Mouse (Mus musculus): ENCODE results near the gene Srp68. TPM values are rescaled to one million over a fixed set of nuclear protein-coding genes. Genes with fewer than 3 reads are reported as not detected.

Gene Srp68
- polyA plus RNA-seq, 1 experiment from 2014 or later: 88.4 TPM

GRCm38 (mm10) chr11:116215181-116215580, 58.8 kb downstream of the Srp68 start:
- no peak overlapping the region for H3K27ac ChIP-seq (ENCODE audit: low read depth, low read length)
- no peaks in the 10 kb centered on the region for H3K27me3 ChIP-seq (replicated peaks; ENCODE audit: control insufficient read depth, insufficient read depth, low read length)
- peaks cover 17% of the 10 kb centered on the region for H3K4me1 ChIP-seq (replicated peaks; ENCODE audit: control insufficient read depth, insufficient read depth, low read length)
- ATAC-seq (replicated peaks; ENCODE audit: low FRiP score) (no peak), DNase-seq (ENCODE audit: low spot score) (no peak)
- no peak overlapping the region for H3K4me3 ChIP-seq (ENCODE audit: low read depth, low read length)
- no peak overlapping the region for H3K4me2 ChIP-seq
- no peaks in the 10 kb centered on the region for H3K9me3 ChIP-seq (ENCODE audit: control insufficient read depth, low read length)
- H3K9ac ChIP-seq (ENCODE audit: low read depth, low read length): no peak overlapping the region
- H3K36me3 ChIP-seq (ENCODE audit: control insufficient read depth, insufficient read depth, low read length): no peaks in the 10 kb centered on the region
- 77% methylated on average over 7 of the region's 7 CpGs for WGBS

DNA sequence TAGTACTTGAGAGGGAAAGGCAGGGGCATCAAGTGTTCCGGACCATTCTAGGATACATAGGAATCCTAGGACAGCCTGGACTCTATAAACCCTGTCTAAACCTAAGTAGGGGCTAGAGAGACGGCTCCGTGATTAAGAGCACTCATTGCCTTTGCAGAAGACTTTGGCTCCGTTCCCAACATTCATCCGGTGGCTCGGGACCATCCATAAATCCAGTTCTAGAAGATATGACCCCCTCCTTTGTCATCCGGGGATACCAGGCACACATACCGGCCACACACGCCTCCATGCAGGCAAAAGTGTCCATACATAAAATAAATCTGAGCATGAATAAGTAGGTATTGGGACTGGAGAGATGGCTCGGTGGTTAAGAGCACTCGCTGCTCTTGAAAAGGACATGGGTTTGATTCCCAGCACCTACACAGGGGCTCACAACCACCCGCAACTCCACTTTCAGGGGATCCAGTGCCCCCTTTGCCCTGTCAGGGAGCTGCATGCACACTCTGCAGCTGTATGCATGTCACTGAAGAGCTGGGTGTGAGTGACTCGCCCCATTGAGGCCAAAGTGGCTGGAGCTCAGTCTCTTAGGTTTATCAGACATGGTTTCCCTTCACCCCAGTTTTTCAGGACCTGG, 60.0 kb downstream of the Srp68 start:
- no peak for ATAC-seq (replicated peaks; ENCODE audit: low FRiP score)
- DNase-seq (ENCODE audit: low spot score): no peak
- no peak overlapping the region for H3K9ac ChIP-seq (ENCODE audit: low read depth, low read length)
- H3K9me3 ChIP-seq (ENCODE audit: control insufficient read depth, low read length): no peaks in the 10 kb centered on the region
- no peak overlapping the region for H3K4me2 ChIP-seq
- no peak overlapping the region for H3K27ac ChIP-seq (ENCODE audit: low read depth, low read length)
- H3K36me3 ChIP-seq (ENCODE audit: control insufficient read depth, insufficient read depth, low read length): no peaks in the 10 kb centered on the region
- WGBS: 91% methylated on average over 13 of the region's 13 CpGs
- no peaks in the 10 kb centered on the region for H3K27me3 ChIP-seq (replicated peaks; ENCODE audit: control insufficient read depth, insufficient read depth, low read length)
- no peak overlapping the region for H3K4me3 ChIP-seq (ENCODE audit: low read depth, low read length)
- peaks cover 10% of the 10 kb centered on the region for H3K4me1 ChIP-seq (replicated peaks; ENCODE audit: control insufficient read depth, insufficient read depth, low read length)

GRCm38 (mm10) chr11:116212847-116213246, 61.2 kb downstream of the Srp68 start:
- Histone ChIP-seq H3K27me3 (replicated peaks; ENCODE audit: control insufficient read depth, insufficient read depth, low read length) (no peaks in the 10 kb centered on the region), H3K4me3 (ENCODE audit: low read depth, low read length) (no peak overlapping the region), H3K27ac (ENCODE audit: low read depth, low read length) (no peak overlapping the region), H3K9ac (ENCODE audit: low read depth, low read length) (no peak overlapping the region), H3K4me1 (replicated peaks; ENCODE audit: control insufficient read depth, insufficient read depth, low read length) (peaks cover 3% of the 10 kb centered on the region; the same call in 1 of the 2 replicates), H3K4me2 (no peak overlapping the region), H3K36me3 (ENCODE audit: control insufficient read depth, insufficient read depth, low read length) (no peaks in the 10 kb centered on the region), H3K9me3 (ENCODE audit: control insufficient read depth, low read length) (no peaks in the 10 kb centered on the region)
- WGBS: 83% methylated on average over 6 of the region's 6 CpGs
- no peak for ATAC-seq (replicated peaks; ENCODE audit: low FRiP score)
- no peak for DNase-seq (ENCODE audit: low spot score)

- H3K9me3 ChIP-seq (ENCODE audit: control insufficient read depth, low read length): no peaks in the 10 kb centered on the region
- 66% methylated on average over 5 of the region's 5 CpGs for WGBS
- H3K4me3 ChIP-seq (ENCODE audit: low read depth, low read length): no peak overlapping the region
- peaks cover 10% of the 10 kb centered on the region for H3K36me3 ChIP-seq (ENCODE audit: control insufficient read depth, insufficient read depth, low read length)
- DNase-seq (ENCODE audit: low spot score) (no peak), ATAC-seq (replicated peaks; ENCODE audit: low FRiP score) (no peak)
- no peak overlapping the region for H3K27ac ChIP-seq (ENCODE audit: low read depth, low read length)
- no peak overlapping the region for H3K4me2 ChIP-seq
- H3K4me1 ChIP-seq (replicated peaks; ENCODE audit: control insufficient read depth, insufficient read depth, low read length): peaks cover 5% of the 10 kb centered on the region; the same call in 1 of the 2 replicates
- H3K27me3 ChIP-seq (replicated peaks; ENCODE audit: control insufficient read depth, insufficient read depth, low read length): no peaks in the 10 kb centered on the region
- H3K9ac ChIP-seq (ENCODE audit: low read depth, low read length): no peak overlapping the region
These were observed 63.3 kb downstream of the Srp68 start for GRCm38 (mm10) chr11:116210696-116211095.

DNA sequence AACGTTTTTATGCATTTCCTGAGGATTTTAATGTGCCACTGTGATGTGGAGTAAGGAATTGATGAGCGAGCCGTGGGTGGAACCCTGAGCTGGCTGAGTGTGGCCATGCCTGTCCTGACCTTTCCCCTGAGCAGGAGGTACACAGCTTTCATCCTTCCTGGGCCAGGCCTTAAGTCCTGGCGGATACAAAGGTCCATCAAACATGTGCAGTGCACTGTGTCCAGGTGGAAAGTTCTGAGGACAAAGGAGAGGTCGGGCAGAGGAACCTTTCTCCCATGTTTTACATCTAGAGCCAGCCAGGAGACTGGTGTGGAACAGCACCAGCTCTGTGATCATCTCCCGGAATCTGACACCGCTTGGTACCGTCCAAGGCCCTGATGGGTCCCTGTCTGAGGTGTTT, 64.8 kb downstream of the Srp68 start:
- peaks cover 5% of the 10 kb centered on the region; the same call in 1 of the 2 replicates for H3K4me1 ChIP-seq (replicated peaks; ENCODE audit: control insufficient read depth, insufficient read depth, low read length)
- H3K27ac ChIP-seq (ENCODE audit: low read depth, low read length): no peak overlapping the region
- no peaks in the 10 kb centered on the region for H3K27me3 ChIP-seq (replicated peaks; ENCODE audit: control insufficient read depth, insufficient read depth, low read length)
- H3K9ac ChIP-seq (ENCODE audit: low read depth, low read length): no peak overlapping the region
- ATAC-seq (replicated peaks; ENCODE audit: low FRiP score): no peak
- H3K4me2 ChIP-seq: no peak overlapping the region
- WGBS: 78% methylated on average over 8 of the region's 8 CpGs
- DNase-seq (ENCODE audit: low spot score): no peak
- H3K9me3 ChIP-seq (ENCODE audit: control insufficient read depth, low read length): no peaks in the 10 kb centered on the region
- H3K4me3 ChIP-seq (ENCODE audit: low read depth, low read length): no peak overlapping the region
- peaks cover 10% of the 10 kb centered on the region for H3K36me3 ChIP-seq (ENCODE audit: control insufficient read depth, insufficient read depth, low read length)

DNA sequence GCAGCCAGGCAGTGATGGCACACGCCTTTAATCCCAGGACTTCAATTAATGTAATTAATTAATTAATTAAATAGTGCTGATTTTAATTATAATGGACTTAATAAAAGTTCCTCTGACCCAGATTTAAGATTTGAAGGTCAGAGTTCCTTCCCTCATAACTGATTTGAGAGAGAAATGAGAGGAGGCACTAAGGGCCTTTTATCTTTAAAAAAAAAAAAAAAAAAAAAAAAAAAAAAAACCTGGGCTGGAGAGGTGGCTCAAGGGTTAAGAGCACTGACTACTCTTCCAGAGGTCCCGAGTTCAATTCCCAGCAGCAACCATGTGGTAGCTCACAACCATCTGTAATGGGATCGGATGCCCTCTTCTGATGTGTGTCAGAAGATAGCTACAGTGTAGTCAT, 65.4 kb downstream of the Srp68 start:
- Histone ChIP-seq H3K4me2 (no peak overlapping the region), H3K27me3 (replicated peaks; ENCODE audit: control insufficient read depth, insufficient read depth, low read length) (no peaks in the 10 kb centered on the region), H3K4me1 (replicated peaks; ENCODE audit: control insufficient read depth, insufficient read depth, low read length) (peaks cover 5% of the 10 kb centered on the region; the same call in 1 of the 2 replicates), H3K9me3 (ENCODE audit: control insufficient read depth, low read length) (no peaks in the 10 kb centered on the region), H3K4me3 (ENCODE audit: low read depth, low read length) (no peak overlapping the region), H3K9ac (ENCODE audit: low read depth, low read length) (no peak overlapping the region), H3K36me3 (ENCODE audit: control insufficient read depth, insufficient read depth, low read length) (peaks cover 10% of the 10 kb centered on the region), H3K27ac (ENCODE audit: low read depth, low read length) (no peak overlapping the region)
- ATAC-seq (replicated peaks; ENCODE audit: low FRiP score): no peak
- 82% methylated on average over 3 of the region's 3 CpGs for WGBS
- no peak for DNase-seq (ENCODE audit: low spot score)

- no peaks in the 10 kb centered on the region for H3K9me3 ChIP-seq (ENCODE audit: control insufficient read depth, low read length)
- H3K27me3 ChIP-seq (replicated peaks; ENCODE audit: control insufficient read depth, insufficient read depth, low read length): no peaks in the 10 kb centered on the region
- no peak overlapping the region for H3K4me3 ChIP-seq (ENCODE audit: low read depth, low read length)
- peaks cover 5% of the 10 kb centered on the region; the same call in 1 of the 2 replicates for H3K4me1 ChIP-seq (replicated peaks; ENCODE audit: control insufficient read depth, insufficient read depth, low read length)
- ATAC-seq (replicated peaks; ENCODE audit: low FRiP score): no peak; the same call in 1 of the 2 replicates
- H3K36me3 ChIP-seq (ENCODE audit: control insufficient read depth, insufficient read depth, low read length): peaks cover 10% of the 10 kb centered on the region
- no peak overlapping the region for H3K9ac ChIP-seq (ENCODE audit: low read depth, low read length)
- no peak overlapping the region for H3K27ac ChIP-seq (ENCODE audit: low read depth, low read length)
- 56% methylated on average over 4 of the region's 4 CpGs for WGBS
- no peak overlapping the region for H3K4me2 ChIP-seq
- DNase-seq (ENCODE audit: low spot score): no peak
These were observed 67.3 kb downstream of the Srp68 start for GRCm38 (mm10) chr11:116206678-116207077.

DNA sequence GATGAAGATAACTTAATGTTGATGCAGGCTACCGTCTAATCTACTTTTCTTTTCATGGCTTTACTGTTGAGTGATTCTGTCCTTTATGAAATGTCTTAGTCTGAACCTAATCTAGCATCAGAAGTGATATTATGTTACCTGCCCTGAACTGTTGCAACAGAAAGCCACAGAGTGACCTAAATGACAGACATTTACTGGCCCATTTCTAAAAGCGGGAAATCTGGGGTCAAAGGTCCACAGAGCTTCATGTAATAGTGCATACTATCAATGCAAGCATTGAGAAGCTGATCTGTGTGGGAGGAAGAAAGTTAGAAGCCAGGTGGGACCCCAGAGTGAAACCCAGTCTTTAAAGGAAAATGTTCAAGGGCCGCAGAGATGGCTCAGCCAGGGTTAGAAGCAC, 70.9 kb downstream of the Srp68 start:
- Histone ChIP-seq H3K4me1 (replicated peaks; ENCODE audit: control insufficient read depth, insufficient read depth, low read length) (0 out of 2 replicates have a peak, but pooled peaks cover 2% of the 10 kb centered on the region), H3K4me3 (ENCODE audit: low read depth, low read length) (no peak overlapping the region), H3K27ac (ENCODE audit: low read depth, low read length) (no peak overlapping the region), H3K27me3 (replicated peaks; ENCODE audit: control insufficient read depth, insufficient read depth, low read length) (no peaks in the 10 kb centered on the region), H3K9ac (ENCODE audit: low read depth, low read length) (no peak overlapping the region), H3K9me3 (ENCODE audit: control insufficient read depth, low read length) (no peaks in the 10 kb centered on the region), H3K36me3 (ENCODE audit: control insufficient read depth, insufficient read depth, low read length) (peaks cover 10% of the 10 kb centered on the region), H3K4me2 (no peak overlapping the region)
- WGBS: 92% methylated on average over 3 of the region's 3 CpGs
- ATAC-seq (replicated peaks; ENCODE audit: low FRiP score) (no peak), DNase-seq (ENCODE audit: low spot score) (no peak)

- Histone ChIP-seq H3K36me3 (ENCODE audit: control insufficient read depth, insufficient read depth, low read length) (peaks cover 5% of the 10 kb centered on the region), H3K4me1 (replicated peaks; ENCODE audit: control insufficient read depth, insufficient read depth, low read length) (peaks cover 5% of the 10 kb centered on the region; the same call in 1 of the 2 replicates), H3K27me3 (replicated peaks; ENCODE audit: control insufficient read depth, insufficient read depth, low read length) (no peaks in the 10 kb centered on the region), H3K27ac (ENCODE audit: low read depth, low read length) (no peak overlapping the region), H3K9me3 (ENCODE audit: control insufficient read depth, low read length) (no peaks in the 10 kb centered on the region), H3K9ac (ENCODE audit: low read depth, low read length) (no peak overlapping the region), H3K4me3 (ENCODE audit: low read depth, low read length) (no peak overlapping the region), H3K4me2 (no peak overlapping the region)
- DNase-seq (ENCODE audit: low spot score) (no peak), ATAC-seq (replicated peaks; ENCODE audit: low FRiP score) (no peak)
- 92% methylated on average over 2 of the region's 2 CpGs for WGBS
These were observed 72.9 kb downstream of the Srp68 start for GRCm38 (mm10) chr11:116201151-116201550.
